Mouse (Mus musculus): ENCODE measurements around the gene Josd2.
A peak's percentile ranks its signal among the peaks of the same experiment; 100 is the strongest.

Gene Josd2

DNA sequence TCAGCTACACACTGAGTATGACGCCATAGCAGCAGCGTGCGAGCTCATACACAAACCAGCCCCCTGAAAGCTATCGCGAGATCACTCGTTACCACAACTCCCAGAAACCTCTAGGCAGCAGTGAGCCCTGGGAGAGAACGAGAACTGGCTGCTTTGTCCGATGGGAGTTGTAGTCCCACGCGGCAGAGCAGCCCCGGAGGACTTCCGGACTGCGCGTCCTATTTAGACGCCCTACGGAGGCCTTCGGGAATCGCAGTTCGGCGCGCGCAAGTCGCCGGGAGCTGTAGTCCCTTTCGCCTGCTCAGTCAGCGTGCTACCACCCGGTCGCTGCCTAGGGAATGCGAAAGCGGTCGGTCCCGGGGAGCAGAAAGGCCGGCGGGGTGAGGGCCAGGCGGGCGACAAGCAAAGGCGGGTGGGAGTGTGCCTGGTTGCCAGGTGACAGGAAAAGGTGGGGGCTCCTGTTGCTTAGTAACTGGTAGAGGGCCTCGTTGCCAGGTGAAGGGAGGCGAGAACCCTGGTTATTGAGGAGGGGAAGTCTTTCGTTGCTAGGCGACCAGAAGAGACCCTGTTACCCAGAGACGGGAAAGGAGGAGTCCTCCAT, at the start of gene Josd2:
Josd2 (plus strand) TSS at position 170 of the 601 bp plus-strand sequence.
- peak; percentile 99 for DNase-seq

DNA sequence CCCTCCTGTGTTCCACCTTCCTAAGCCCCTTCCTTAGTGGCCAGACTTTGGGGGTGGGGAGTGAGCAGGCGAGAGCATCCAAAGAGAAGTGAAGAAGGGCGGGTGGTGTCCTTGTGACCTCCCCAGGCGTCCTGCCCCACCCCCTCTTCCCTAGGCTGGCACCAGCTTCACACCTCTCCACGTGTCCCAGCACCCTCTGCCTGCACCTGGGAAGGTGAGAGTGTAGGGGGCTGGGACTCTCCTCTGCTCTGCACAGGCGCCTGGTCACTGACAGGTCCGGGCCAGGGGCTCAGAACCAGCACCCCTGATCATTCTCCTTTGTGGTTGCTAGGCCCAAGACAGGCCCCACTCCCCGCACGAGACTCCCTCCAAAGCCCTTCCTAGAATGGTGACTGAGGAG, 40.1 kb upstream of the Josd2 start:
- DNase-seq, result no peak

DNA sequence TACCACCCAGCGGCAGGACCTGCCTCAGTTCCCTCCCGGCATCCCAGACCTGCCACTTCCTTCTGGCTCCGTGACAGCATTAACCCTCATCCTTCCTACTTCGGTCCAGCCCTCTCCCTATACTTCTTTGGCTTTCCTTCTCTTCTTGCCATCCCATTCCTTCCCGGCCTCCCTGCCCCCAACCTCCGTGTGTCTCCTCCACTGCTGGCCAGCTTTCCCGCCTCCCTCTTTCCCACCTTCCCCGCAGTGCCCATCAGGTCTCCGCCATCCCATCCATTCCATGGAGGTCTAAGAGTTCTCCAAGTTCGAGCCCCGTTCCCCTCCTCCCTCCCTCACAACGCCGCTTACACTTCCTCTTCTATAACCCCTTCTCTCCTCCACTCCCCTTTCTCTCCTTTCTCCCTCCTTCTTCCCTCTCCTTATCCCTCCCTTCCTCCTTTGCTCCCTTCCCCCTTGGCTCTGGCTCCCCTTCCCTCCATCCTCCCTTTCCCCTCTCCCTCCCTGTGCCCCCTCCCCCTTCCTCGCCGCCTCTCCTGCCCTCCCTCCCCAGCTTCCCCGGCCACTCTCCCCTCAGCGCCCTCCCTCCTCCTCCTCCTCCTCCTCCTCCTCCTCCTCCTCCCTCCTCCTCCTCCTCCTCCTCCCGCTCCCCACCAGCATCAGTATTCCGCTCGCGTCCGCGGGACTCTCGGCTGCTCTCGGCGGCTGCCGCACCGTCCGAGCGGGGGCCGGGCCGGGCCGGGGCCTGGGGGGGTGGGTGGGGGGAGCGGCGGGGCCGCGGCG, 39.4 kb upstream of the Josd2 start:
- DNase-seq, result no peak

DNA sequence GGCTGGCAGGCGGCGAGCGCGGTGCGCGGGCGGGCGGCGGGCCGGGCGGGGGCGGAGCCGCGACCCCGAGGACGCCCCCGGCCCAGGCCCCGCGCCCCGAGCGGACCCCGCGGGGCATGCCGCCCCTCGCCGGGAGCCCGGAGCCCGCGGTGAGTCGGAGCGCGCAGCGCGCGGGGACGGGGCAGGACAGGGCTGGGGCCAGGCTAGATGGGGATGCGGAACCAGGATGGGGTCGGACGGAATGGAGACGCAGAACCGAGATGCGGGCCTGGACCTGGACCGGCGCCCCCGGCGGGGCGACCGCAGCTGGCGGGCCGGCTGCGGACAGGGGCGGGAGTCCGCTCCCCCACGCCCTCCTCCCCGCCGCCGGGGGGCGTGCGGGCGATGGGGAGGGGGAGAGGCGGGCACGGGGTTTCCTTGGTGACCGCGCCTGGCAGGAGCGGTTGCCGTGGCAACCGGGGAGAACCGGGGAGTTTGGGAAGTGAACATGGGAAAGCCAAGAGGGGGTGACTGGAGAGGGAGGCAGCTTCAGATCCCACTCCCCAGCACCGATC, 38.7 kb upstream of the Josd2 start, which contains the start of gene Lrrc4b:
Lrrc4b (plus strand) TSS at position 51 of the 554 bp plus-strand sequence.
- DNase-seq, result peak; percentile 87

DNA sequence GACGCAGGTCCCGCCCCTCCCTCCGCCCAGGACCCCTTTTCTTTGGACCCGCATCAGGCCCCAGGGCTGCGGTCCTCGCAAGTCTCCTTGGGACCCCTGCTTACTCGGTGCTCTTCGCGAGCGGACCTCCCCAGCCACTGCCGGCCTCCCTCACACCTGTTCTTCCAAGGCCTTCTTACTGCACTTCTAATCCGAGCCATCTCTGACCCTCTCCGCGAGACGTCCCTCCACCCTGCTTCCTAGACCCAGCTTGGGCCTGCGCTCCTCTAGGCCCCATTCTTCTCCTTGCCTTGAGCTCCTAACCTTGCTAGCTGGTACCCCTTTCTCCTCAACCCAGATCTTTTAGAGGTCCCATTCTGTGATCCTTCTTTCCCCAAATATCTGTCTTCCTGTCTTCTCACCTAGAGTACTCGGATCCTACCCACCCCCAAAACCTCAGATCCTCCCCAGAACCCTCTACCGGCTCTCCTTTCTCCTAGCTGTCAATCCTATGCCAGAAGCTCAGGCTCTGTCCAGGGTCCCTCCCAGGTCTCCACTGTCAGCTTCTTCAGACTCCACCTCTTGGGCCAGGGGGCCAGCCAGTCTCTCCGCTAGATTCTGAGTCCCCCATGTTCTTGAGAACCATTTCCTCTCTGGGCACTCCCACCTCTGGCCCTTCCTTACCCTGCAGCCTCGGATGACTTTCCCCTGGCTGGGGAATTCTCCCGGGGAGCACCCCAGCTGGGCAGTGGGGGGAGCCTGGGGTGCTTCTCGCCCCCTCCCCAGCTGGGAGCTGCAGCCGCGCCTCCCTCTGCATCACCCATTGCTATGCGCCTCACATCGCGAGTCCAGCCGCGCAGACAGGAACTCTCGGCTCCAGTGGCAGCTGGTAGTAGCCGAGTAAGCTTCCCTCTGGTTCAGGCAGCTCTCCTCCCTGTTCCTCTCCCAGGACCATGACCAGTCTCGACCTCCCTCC, 38.0 kb upstream of the Josd2 start:
- no peak for DNase-seq

DNA sequence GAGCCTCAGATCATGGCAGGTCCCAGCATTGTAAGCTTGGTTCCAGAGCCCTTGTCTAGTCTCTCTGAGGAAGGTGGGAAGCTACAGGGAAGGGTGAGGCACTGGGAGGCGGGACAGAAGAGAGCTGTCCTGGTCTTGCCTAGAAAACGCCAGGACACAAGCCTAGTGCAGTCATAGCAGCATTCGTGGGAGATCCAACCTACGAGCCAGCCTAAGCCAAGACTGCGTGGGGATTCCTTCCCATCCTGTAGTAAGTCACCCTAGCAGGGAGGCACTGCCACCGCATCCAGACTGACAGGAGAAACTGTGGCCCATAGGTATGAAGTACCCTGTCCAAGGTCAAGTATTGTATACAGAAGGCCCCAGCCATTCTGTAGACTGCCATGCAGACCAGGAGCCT, 35.2 kb upstream of the Josd2 start:
- DNase-seq, result no peak

DNA sequence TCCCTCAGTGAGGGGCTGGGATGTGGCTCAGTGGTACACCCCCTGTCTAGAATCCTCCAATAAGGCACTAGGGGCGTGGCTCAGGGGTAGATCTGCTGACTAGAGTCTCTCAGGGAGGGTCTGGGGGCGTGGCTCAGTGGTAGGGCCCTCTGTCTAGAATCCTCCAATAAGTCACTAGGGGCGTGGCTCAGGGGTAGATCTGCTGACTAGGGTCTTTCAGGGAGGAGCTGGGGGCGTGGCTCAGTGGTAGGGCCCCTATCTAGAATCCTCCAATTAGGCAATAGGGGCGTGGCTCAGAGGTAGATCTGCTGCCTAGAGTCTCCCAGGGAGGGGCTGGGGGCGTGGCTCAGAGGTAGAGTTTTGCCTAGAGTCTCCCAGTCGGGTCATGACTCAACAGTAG, 34.4 kb upstream of the Josd2 start:
- no peak for DNase-seq

DNA sequence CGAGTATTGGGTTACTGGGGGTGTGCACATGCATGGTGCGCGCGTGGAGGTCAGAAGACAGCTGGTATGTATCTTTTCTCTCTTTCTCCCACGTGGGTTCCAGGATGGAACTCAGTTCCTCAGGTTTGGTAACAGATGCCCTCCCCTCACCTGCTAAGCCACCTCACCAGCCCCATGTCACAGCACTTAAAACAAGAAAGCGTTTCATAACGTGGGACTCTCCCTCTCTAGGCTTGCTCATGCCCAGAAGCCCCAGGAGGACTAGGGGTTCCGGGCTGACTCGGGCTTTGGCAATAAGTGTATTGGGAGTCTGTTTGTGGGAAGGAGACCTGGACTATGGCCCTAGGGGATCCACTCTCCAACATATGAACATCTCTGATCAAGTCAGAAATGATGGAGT, 33.7 kb upstream of the Josd2 start:
- DNase-seq, result no peak

DNA sequence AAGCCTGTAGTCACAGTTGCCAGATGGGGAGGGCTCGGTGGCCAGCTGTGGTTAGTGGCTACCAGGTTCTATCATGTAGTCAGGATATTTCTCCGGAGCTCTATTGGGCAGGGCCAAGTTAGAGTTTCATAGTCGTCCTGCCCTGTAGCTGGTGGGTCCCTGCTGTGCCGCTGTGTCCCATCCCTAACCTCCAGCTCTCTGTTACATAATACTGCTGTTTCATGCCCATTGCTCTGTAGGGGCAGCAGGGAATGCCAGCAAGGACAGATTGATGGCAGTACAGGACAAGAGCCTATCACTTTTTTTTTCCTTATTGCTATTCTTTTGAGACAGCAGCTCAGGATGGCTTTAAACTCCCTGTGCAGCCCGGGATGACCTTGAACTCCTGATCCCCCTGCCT, 32.0 kb upstream of the Josd2 start:
- DNase-seq, result no peak

DNA sequence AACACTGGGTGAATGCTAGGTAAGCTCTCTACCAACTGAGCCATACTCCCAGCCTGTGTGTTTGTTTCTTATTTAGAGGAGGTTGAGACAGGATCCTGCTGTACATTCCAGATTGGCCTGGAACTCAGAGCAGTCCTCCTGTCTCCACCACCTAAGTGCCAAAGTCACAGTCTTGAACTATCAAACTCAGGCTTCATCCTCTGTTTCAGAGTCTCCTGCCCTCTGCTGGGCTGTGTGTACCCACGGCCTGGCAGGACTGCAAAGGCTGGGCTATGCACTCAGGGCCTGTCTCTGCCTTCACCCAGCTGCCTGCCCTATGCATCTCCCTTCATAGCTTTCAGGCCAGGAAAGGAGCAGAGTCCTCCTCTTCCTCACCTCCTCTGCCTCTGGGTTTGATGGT, 31.5 kb upstream of the Josd2 start:
- DNase-seq, result no peak

DNA sequence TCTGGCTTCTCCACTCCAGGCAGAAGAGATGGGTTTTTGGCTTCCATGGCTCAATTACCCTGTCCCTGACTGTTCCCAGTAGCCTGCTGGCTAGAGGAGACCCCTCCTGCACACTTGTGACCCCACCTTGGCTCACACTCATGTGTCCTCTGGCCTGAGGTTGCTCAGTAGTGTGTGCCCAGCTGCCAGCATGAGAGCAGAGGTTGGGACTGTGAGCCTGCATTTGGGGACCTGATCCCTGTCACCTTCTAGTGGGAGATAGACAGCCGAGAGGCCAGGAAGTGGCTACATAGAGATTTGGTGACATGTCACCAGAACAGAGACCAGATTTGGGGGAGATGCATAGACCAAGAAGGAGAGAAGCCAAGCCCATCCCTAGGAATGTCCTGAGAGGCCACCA, 30.6 kb upstream of the Josd2 start:
- DNase-seq, result no peak

DNA sequence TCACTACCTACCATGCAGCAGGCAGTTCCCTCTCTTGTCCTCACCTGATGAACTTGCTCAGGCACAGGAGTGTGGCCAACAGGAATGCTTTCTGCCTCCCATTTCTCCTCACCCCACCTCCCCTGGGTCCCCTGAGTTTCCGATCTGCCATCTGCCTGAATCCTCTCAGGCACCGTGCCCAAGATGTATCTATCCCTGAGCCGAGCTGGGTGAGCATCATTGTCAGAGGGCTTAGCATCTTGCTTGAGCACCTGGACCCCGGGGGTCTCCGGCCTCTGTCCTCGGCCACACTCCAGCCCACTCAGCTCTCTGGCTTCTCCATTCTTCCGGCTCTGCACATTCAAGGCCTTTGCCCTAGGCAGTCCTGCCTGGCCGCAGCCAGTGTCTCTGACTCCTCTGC, 29.8 kb upstream of the Josd2 start:
- DNase-seq, result no peak

DNA sequence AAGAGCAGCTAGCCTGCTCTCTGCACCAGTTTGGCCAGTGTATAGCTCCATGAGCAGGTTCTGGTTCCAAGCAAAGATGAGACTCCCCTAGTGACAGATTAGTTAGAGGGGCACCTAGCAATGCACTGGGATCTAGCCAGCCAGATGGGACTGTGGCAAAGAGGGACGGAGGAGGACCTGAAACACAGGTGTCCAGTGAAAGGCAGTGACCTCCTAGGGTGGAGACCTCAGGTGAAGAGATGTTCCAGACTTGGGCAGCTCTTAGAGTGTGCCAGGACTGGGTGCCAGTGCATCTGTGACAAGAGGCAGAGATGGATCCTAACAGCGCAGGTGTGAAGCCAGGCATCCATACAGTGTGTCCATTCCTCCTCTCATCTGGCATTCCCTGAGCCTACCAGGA, 28.1 kb upstream of the Josd2 start:
- no peak for DNase-seq

DNA sequence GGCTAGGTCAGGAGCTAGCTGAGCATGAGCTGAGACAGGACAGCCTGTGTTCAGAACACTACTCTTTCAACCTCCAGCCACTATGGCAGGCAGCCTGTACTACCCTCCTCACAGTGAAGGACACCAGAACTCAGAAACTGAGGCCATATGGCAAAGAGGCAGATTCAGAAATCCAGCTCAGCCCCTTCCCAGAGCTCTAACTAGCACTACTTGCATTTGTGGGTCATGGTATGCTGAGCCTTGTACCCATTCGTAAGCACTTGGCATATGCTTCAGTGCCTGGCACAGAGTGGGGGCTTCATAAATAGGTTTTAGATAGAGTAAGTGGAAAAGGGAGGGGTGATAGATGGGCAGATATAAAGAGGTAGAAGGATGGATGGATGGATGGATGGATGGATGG, 27.3 kb upstream of the Josd2 start:
- DNase-seq, result no peak

DNA sequence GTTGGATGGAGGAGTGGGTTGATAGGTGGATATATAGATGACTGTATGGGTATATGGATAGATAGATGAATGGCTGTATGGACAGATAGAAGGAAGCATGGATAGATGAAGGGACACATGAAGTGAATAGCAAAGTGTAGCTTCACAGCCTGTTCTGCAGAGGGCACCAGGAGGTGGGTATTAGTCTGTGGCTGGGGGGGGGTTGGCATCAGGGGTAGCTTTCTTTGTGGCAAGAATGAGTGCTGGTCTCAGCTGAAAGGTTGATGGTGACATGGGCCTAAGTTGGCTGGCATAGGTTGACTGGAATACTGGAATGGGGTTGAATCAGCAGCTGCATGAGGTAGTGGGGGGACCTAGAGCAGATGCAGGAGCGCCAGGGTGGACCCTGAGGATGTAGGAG, 26.6 kb upstream of the Josd2 start:
- DNase-seq, result no peak

DNA sequence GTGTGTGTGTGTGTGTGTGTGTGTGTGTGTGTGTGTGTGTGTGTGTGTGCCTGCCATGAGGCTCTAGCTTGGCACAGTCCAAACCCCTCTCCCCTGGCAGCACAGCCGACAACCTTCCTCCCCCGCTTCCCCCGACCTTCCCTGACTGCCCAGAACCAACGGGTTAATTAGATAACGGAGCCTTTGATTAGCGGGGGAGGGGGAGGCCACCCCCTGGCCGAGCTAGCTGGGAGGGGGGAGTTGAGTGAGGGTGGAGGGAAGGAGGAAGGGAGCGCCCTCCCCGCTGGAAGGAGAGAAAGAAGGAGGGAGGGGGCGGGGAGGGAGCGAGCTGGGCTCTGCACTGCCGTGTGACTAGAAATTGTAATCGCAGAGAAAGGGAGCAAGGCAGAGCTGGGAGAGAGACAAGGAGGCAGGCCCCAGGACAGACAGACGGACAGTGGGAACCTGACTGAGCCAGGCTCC, 26.1 kb upstream of the Josd2 start:
- peak; percentile 79 for DNase-seq

DNA sequence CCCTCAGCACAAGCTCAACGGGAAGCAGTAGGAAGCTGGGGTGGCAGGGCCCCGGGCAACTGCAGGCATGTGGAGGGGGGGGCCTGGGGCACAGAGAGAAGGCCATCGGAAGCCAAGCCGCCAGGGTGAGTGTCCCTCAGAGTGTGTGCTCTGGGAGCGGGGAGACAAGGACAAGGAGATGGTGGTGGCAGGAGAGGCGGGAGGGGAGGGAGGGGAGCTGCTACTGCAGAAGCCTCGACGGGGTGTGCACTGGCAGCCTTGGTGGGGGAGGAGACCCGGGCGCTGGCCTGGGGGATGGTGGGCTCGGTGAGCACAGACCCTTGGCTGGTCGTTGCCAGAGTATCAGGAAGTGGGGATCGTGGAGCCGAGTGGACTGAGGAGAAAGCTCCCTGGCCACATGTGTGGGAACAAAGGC, 25.4 kb upstream of the Josd2 start:
- DNase-seq, result no peak

DNA sequence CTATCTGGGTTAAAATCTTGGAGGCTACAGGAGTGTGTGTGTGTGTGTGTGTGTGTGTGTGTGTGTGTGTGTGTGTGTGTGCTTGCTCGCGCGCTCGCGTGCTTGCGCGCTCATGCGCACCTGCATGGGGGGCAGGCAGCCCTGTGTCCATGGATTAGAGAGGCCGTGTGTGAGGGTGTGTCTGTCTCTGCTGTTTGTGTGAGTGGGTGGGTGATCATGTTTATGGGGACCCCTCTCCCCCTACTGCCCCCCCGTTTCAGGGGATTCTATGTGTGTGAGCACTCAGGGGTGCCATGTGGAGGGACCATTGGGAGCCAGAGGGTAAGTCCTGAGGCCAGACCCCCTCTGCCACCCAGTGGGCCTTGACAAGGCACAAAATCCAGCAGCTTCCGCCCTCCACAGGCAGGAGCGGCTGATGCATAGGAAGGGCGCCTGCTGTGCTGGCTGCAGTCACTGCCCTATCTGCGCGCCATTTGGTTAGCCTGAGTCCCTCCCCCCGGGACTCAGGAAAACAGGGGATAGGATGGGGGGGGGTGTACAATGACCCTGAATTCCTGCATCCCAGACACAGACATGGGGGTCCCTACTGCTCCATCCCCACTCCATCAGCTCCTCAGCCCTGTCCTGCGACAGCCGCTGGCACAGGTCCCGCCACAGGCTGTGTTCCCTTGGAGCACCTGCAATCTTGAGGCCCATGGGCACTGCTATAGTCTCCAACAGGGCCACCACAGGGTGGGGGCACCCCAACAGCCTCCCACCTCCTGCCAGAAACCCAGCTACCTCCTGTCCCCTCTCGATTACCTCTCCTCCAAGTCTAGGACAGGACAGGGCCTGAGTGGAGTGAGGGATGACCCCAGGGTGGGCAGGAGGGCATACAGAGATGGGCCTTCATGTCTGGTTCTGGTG, 24.3 kb upstream of the Josd2 start:
- no peak for DNase-seq

DNA sequence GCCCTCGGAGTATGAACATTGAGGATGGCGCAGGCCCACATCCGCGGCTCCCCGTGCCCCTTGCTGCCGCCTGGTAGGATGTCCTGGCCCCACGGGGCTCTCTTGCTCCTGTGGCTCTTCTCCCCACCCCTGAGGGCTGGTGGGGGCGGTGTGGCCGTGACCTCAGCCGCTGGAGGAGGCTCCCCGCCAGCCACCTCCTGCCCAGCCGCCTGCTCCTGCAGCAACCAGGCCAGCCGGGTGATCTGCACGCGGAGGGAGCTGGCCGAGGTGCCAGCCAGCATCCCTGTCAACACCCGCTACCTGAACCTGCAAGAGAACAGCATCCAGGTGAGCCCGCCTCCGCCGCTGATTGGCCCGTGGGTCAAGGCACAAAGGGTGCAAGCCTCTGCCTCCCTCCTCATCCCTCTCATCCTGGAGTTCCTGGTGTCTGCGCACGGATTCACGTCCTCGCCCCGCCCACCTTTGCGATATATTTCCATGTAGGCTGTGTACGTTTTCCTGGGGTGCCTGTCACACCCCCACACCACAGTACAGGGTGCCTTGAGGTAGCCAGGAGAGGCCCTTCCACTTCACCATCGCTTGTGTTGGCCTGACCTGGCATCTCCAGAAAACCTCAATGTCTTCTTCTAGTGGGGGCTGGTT, 22.8 kb upstream of the Josd2 start:
- no peak for DNase-seq

DNA sequence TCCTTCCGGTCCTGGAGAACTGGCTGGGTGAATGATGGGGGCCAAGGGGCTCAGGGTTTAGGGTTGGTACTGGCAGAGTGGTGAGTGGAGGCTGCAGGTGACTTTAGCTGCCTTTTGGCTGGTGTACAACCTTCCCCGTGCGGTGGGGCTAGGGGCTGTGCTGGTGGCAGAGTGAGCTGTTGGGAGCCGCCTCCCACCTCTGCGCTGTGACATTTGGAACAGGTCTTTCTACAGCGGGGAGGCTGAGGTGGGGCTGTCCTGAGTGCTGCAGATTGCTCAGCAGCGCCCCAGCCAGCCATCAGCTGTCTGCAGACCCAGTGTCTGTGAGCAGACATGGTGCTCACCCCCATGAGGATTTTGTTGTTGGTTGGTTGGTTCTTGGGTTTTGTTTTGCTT, 22.3 kb upstream of the Josd2 start:
- DNase-seq, result no peak

DNA sequence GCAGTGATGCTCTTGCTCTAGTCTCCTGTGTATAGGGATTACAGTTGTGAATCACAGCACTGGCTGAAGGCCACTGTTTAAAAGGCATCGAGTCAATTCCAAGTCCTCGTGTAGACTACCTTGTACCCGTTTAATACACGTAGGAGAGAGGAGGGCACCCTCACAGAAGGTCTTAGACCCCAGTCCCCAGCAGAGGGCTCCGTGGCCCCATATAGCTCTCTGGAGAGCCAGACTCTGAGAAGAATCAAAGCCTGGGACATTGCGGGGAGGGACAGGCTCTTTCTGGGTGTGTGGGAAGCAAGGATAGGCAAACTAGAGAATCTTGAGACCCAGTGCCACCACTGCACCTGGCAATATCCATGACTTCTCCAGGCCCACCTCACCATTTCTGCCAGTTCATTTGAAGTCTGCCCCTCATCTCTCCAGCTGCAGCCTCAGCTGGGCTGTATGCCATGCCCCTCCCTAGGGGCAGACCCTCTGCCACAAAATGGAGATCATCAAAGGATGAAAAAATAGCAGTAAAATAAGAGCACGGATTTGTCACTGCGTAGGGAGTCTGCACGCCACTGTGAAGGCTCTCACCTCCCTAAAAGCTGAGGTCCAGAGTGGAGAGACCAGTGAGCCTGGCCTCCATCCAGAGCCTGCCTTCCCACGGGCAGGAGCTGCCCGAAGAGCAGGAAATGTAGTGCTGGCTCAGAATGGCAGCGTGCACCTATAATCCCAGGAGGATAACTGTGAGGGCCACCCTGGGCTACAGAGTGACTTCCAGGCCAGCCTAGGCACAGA, 21.5 kb upstream of the Josd2 start:
- no peak for DNase-seq

All from layer of hippocampus, adult 9-11 months (tissue).